Mouse (Mus musculus) liver, embryonic 14.5 days (tissue): Measurements from ENCODE around the gene Uvrag. TPM values are rescaled to one million over a fixed set of nuclear protein-coding genes. Genes with fewer than 3 reads are reported as not detected.

Experiments used
- ATAC-seq: fragments of 200-750 bp; cut with Nextera tagmentation; 2 replicates; pipeline ENCODE4 v1.8.0; 2017; ENCODE audit warnings: moderate number of reproducible peaks, mild to moderate bottlenecking, moderate library complexity; ENCODE audit not compliant: insufficient read depth
- DNase-seq, 3 experiments: peaks; one replicate each; pipeline ENCODE4 v3.0.0-alpha.2; 2012 to 2013; ENCODE audit warnings: low read depth in 3 of 3, low spot score in 3 of 3
- H3K27ac ChIP-seq: fragments of 300-500 bp; sonication (generic); 2 replicates; pipeline ENCODE4 v1.5.1; 2014; ENCODE audit warnings: moderate library complexity, mild to moderate bottlenecking, control low read depth, inconsistent platforms
- H3K27me3 ChIP-seq: fragments of 300-500 bp; sonication (generic); 2 replicates; pipeline ENCODE4 v1.6.1; 2014; ENCODE audit warnings: mild to moderate bottlenecking, low read length, moderate library complexity; ENCODE audit not compliant: control insufficient read depth, insufficient read depth
- H3K36me3 ChIP-seq: fragments of 300-500 bp; sonication (generic); replicated peaks from 2 replicates; pipeline ENCODE4 v1.6.1; 2014; ENCODE audit warnings: low read depth; ENCODE audit not compliant: control insufficient read depth, insufficient read depth
- H3K4me1 ChIP-seq, 2 experiments: fragments of 200-500 bp in 1 of 2; fragments of 300-500 bp in 1 of 2; sonication (generic) in 1 of 2; replicated peaks; 2 replicates each; pipeline ENCODE4 v1.6.1; 2012 to 2014; ENCODE audit warnings: antibody characterized with exemption in 1 of 2, inconsistent platforms in 1 of 2, low read length in 1 of 2; ENCODE audit not compliant: control insufficient read depth in 2 of 2, insufficient read depth in 2 of 2
- H3K4me2 ChIP-seq: fragments of 300-500 bp; sonication (generic); 2 replicates; pipeline ENCODE4 v1.6.1; 2014; ENCODE audit warnings: low read depth, mild to moderate bottlenecking, control low read depth, moderate library complexity
- H3K4me3 ChIP-seq, 2 experiments: fragments of 200-500 bp in 1 of 2; fragments of 300-500 bp in 1 of 2; sonication (generic) in 1 of 2; 2 replicates each; pipeline ENCODE4 v1.5.1; 2012 to 2014; ENCODE audit warnings: low read depth in 2 of 2, low read length in 2 of 2, mild to moderate bottlenecking in 2 of 2, control low read depth in 1 of 2, inconsistent platforms in 1 of 2, moderate library complexity in 1 of 2; ENCODE audit not compliant: insufficient read depth in 1 of 2
- H3K9ac ChIP-seq: fragments of 300-500 bp; sonication (generic); replicated peaks from 2 replicates; pipeline ENCODE4 v1.6.1; 2014; ENCODE audit warnings: mild to moderate bottlenecking, control low read depth, moderate library complexity
- H3K9me3 ChIP-seq: fragments of 300-500 bp; sonication (generic); 2 replicates; pipeline ENCODE4 v1.6.1; 2016; ENCODE audit warnings: low read length, mixed read lengths; ENCODE audit not compliant: control insufficient read depth
- CTCF ChIP-seq: IDR thresholded peaks from 2 replicates; pipeline ENCODE4 v1.5.1; 2016; ENCODE audit warnings: antibody characterized with exemption, low read depth, control low read depth
- EP300 ChIP-seq: IDR thresholded peaks from 2 replicates; pipeline ENCODE4 v1.6.1; 2016; ENCODE audit warnings: antibody characterized with exemption, low read depth
- WGBS: fragments of 180-500 bp; shearing (Covaris S2); extraction: QIAGEN DNeasy Blood & Tissue Kit; methylation state at CpG from one replicate; pipeline ENCODE4 v1.1.7; 2014; ENCODE audit not compliant: insufficient replicate concordance; 5-methylcytosine and 5-hydroxymethylcytosine counted together
- polyA plus RNA-seq, 2 experiments: library from polyadenylated mRNA; depleted of rRNA in 1 of 2; stranded (reverse) in 1 of 2; unstranded in 1 of 2; fragments of >200 nt; fragmentation: Nextera tagmentation in 1 of 2; extraction: Ambion mirVana in 1 of 2; gene quantifications; 2 replicates each; pipeline versions ENCODE4 v1.2.1 to v1.2.3; 2012 to 2014

The Uvrag gene
- polyA plus RNA-seq, 2 experiments = 3.9 to 5.7 TPM

DNA sequence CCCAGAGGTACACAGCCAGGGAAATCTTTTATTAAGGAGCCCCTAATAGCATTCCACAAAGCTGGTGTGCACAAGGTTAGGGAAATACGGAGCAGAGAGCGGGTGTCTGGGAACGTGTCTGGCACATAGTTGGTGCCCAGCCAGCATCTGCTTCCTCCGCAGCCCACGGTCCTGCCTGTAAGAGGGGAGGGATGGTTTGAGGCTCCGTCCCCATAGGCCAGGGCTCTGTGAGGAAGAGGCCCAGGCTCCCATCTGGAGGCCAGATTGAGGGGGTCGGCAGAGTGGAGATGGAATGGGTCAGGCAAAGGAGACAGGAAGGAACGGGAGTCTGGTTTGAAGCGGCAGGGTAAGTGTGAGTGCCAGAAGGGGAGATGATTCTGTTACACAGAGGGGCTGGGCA lies 289.7 kb downstream of the Uvrag start:
- no peak for TF ChIP-seq CTCF
- TF ChIP-seq EP300 = no peak
- no peaks in the 10 kb centered on the region for H3K9me3 ChIP-seq
- no peak overlapping the region for H3K4me2 ChIP-seq
- 66% methylated on average over 9 of the region's 9 CpGs for WGBS
- no peak overlapping the region for H3K27ac ChIP-seq
- DNase-seq = no peak
- H3K27me3 ChIP-seq = no peaks in the 10 kb centered on the region
- no peak for ATAC-seq
- no peak overlapping the region for H3K9ac ChIP-seq
- H3K4me3 ChIP-seq = no peak overlapping the region
- H3K4me1 ChIP-seq = no peaks in the 10 kb centered on the region; a peak in 1 of 4 replicates
- no peaks in the 10 kb centered on the region for H3K36me3 ChIP-seq

DNA sequence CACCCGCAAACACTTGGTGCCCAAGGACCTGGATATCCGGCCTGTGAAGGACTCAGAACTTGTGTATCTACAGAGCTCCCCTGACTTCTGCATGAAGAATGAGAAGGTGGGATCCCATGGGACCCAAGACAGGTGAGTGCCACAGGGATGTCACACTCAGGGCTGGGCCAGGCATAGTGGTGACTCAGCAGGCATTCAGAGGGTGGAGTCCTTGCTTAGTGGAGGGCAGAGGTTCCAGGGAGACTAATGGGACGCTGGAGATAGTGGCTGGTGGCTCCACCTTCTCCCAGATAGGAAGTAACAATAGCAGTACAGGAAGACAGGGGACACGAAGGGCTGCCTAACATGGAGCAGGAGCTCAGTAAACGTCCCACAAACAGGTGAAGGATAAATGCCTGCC lies 290.6 kb downstream of the Uvrag start:
- 51% methylated on average over 5 of the region's 5 CpGs for WGBS

DNA sequence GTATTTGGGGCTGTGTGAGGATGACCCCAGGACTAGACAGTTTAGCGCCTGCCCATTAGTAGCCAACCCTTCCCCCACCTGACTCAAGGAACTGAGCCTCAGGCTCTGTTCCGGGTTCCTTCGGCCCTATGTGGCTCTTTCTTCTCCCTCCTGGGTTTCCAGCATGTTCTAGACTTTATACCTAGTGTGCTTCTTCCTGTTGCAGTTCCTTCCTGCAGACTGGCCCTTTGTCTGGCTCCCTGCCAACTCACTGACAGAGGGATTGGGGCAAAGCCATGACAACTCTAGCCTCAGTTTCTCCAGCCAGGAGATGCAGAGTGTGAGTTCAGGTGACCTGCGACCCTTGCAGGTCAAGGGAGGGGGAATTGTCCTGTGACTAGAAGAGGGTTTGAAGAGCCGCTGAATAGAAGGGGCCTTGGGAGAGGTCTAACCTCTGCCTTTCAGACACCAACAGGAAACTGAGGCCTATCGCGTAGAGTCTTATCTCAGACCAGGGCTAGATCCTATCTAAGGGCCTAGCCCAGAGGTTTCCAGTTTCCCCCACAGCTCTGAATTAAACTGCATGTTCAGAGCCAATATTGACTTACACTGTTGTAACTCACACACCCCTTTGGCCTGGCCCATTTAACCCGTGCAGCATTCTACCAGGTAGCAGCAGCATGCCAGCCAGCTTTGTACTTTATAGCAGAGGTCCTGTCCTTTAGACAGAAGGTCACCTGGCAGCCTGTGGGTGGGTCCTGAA lies 291.9 kb downstream of the Uvrag start:
- H3K9ac ChIP-seq = no peak overlapping the region
- H3K4me3 ChIP-seq = no peak overlapping the region
- no peaks in the 10 kb centered on the region; a peak in 1 of 4 replicates for H3K4me1 ChIP-seq
- WGBS = 34% methylated on average over 8 of the region's 8 CpGs
- H3K4me2 ChIP-seq = no peak overlapping the region
- TF ChIP-seq EP300 (no peak), CTCF (no peak)
- H3K27me3 ChIP-seq = no peaks in the 10 kb centered on the region
- no peaks in the 10 kb centered on the region for H3K36me3 ChIP-seq
- DNase-seq (peak in 1 of 3 experiments; percentile 12), ATAC-seq (peak; percentile 41; the same call in 1 of the 2 replicates)
- H3K27ac ChIP-seq = no peak overlapping the region
- no peaks in the 10 kb centered on the region for H3K9me3 ChIP-seq

More for the DNA sequence above, 290.6 kb downstream of the Uvrag start:
- no peaks in the 10 kb centered on the region for H3K27me3 ChIP-seq
- no peak for TF ChIP-seq CTCF
- H3K27ac ChIP-seq = no peak overlapping the region
- H3K36me3 ChIP-seq = no peaks in the 10 kb centered on the region
- H3K4me2 ChIP-seq = no peak overlapping the region
- ATAC-seq (no peak), DNase-seq (no peak)
- no peak overlapping the region for H3K4me3 ChIP-seq
- H3K4me1 ChIP-seq = no peaks in the 10 kb centered on the region; a peak in 1 of 4 replicates
- no peaks in the 10 kb centered on the region for H3K9me3 ChIP-seq
- no peak overlapping the region for H3K9ac ChIP-seq

DNA sequence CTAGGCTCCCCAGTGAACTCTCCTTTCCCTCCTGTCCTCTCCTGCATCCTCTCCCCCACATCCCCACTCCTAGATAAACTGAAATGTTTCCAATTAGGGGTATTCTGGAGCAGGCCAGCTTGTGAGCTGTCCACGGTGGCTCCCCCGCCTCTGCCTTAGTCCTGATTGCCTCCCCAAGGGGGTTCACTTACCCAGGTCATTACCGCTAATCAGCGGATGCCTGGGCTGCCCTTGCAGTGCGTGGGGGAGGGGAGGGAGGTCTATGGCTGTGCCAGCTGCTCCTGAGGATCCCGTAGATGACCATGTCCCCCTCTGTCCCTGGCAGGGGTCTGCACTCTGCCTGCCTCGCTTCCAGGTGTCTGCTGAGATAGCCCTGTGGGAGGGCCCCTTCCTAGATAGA lies 297.3 kb downstream of the Uvrag start:
- Histone ChIP-seq H3K4me1 (no peaks in the 10 kb centered on the region), H3K36me3 (no peaks in the 10 kb centered on the region), H3K9ac (no peak overlapping the region), H3K4me2 (no peak overlapping the region), H3K9me3 (no peaks in the 10 kb centered on the region), H3K4me3 (no peak overlapping the region), H3K27ac (no peak overlapping the region), H3K27me3 (peaks cover 27% of the 10 kb centered on the region)
- ATAC-seq = no peak
- TF ChIP-seq EP300 (no peak), CTCF (no peak)
- DNase-seq = no peak
- WGBS = 50% methylated on average over 7 of the region's 7 CpGs

DNA sequence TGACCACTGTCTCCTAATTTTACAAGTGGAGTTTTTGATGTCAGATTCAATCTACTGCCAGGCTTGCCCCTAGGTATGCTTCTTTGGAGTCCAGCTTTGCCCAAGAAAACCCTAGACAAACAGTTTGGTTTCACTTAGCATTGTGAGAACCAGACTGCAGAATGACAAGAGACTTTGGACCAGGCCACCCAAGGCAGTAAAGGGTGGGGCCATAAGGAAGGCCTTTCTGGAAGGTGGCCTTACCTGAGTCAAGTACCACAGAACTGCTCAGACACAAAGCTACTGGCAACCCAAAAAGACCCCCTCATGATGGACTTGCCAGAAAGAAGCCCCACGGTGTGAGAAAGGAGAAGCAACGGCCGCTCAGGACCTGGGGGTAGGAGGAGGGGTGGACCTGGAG lies 297.9 kb downstream of the Uvrag start:
- 58% methylated on average over 3 of the region's 3 CpGs for WGBS
- ATAC-seq = no peak

More for the DNA sequence above, 297.9 kb downstream of the Uvrag start:
- no peak overlapping the region for H3K9ac ChIP-seq
- no peak overlapping the region for H3K4me2 ChIP-seq
- TF ChIP-seq EP300 (no peak), CTCF (no peak)
- H3K9me3 ChIP-seq = no peaks in the 10 kb centered on the region
- no peak overlapping the region for H3K27ac ChIP-seq
- no peaks in the 10 kb centered on the region for H3K36me3 ChIP-seq
- no peak for DNase-seq
- peaks cover 34% of the 10 kb centered on the region for H3K27me3 ChIP-seq
- no peaks in the 10 kb centered on the region for H3K4me1 ChIP-seq
- no peak overlapping the region for H3K4me3 ChIP-seq
